Mouse (Mus musculus) lung, adult 2 months (tissue): ENCODE measurements around the gene Ipcef1.

Experiments
- CTCF ChIP-seq: fragments of 200-500 bp; IDR thresholded peaks from 2 replicates; pipeline ENCODE4 v1.5.1; 2011; ENCODE audit warnings: mild to moderate bottlenecking, low read length, control low read depth; ENCODE audit not compliant: insufficient read depth
- POLR2A ChIP-seq: fragments of 200-500 bp; IDR thresholded peaks from 2 replicates; pipeline ENCODE4 v1.6.1; 2011; ENCODE audit warnings: low read depth, mild to moderate bottlenecking, control low read depth, low read length, borderline replicate concordance; ENCODE audit errors: extremely low read depth

GRCm38 (mm10) chr10:6896659-6897303 is 155.5 kb downstream of the Ipcef1 start:
- TF ChIP-seq CTCF (no peak), POLR2A (no peak)
